Mouse (Mus musculus) CD8-positive naive resting alpha-beta T cell, adult 57 days (primary cell): ENCODE measurements around the gene Gm10439. TPM values are rescaled to one million over a fixed set of nuclear protein-coding genes. Genes with fewer than 3 reads are reported as not detected.

Source experiments
- total RNA-seq: library from RNA; stranded (reverse); gene quantifications from one replicate; pipeline ENCODE4 v1.2.4, GENCODE M21; 2023

The Gm10439 gene
- total RNA-seq, result not detected

GRCm38 (mm10) chrX:149594270-149594669 is at the start of gene Gm10439:
Gene Gm10439, plus strand, starts transcription at chrX:149594570.

Other genes with a start within 250 kb of the Gm10439 start
- not detected for gene Gm15085, start 147.0 kb upstream of the Gm10439 start, total RNA-seq
- gene Gm15097, start 189.9 kb downstream of the Gm10439 start, total RNA-seq, result not detected